Mouse (Mus musculus): ENCODE results near the gene Plau.

GRCm38 (mm10) chr14:20873307-20873706, 36.8 kb downstream of the Plau start:
- TF ChIP-seq CTCF (IDR thresholded peaks at IDR 0.05; ENCODE audit: low read depth) (peak; percentile 97), EP300 (IDR thresholded peaks at IDR 0.05; ENCODE audit: low read depth) (no peak)
